In the genomic region with DNA sequence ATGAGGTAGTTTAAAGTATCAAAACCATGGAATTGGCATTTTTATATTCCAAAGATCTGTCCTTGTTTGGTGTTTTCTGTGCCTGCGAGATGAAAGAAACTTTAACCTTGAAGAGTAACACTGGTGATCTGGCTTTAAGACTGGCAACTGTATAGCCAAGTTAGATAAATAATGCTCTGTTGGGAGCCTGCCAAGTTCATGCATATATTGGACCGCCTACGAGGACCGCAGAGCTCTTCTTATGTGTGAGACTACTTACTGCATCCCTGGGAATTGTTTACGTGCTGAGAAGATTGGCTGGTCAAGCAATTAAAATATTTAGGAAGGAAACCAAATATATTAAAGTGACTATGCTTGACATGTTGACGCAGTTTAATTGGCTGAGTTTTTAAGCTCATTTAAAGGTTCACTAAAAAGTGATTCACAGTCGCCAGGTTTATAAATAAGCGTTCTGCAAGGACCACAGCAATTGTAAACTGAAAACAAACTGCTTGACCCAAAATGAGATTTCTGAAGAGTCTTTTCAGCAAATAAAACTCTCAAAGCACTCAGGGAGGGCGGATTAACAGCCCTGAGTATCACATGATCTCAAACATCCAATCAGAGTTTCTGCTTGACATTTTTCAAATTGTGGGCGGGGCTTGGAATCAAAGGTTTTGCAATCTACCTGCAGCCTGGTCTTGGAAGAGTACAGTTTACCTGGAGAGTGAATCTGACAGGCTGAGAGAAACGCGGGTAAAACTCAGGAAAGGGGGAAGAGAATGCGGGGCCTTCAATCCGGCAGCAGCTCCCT, we compare ENCODE assay signal across 20 mouse cellular contexts. TPM values are rescaled to one million over a fixed set of nuclear protein-coding genes. Genes with fewer than 3 reads are reported as not detected.
A peak's percentile ranks its signal among the peaks of the same experiment; 100 is the strongest.
DNase-seq lines count a peak whose midpoint lies in the region; ATAC-seq and TF ChIP-seq lines count a peak whose summit lies in the region.
"Had no signal": no experiment of that assay in that cellular context is flagged by ENCODE, and none has a peak within 500 bp of the region (broad histone marks: within the 10 kb centered on the region; RNA-seq: fewer than 3 reads in every experiment).

No protein-coding gene starts in this region.

- H3K4me3 ChIP-seq in kidney, adult 2 months (ENCODE audit: insufficient read depth, low read depth, low read length), result no peak overlapping the region
- H3K4me3 ChIP-seq in lung, postnatal 0 days (ENCODE audit: low read depth, low read length), result no peak overlapping the region
- H3K4me3 ChIP-seq: embryonic facial prominence, embryonic 12.5 days; heart, embryonic 13.5 days; hindbrain, embryonic 15.5 days; limb, embryonic 15.5 days; lung, embryonic 15.5 days; midbrain, embryonic 12.5 days; neural tube, embryonic 15.5 days had no signal

- no peak for TF ChIP-seq CTCF in kidney, adult 2 months (conservative IDR thresholded peaks at IDR 0.05; ENCODE audit: insufficient read depth, insufficient read length, low read depth, low read length)
- no peak for TF ChIP-seq CTCF in lung, postnatal 0 days (IDR thresholded peaks at IDR 0.05)

- no peaks in the 10 kb centered on the region for H3K9me3 ChIP-seq in lung, postnatal 0 days (ENCODE audit: low read length)
- H3K9me3 ChIP-seq: embryonic facial prominence, embryonic 12.5 days; hindbrain, embryonic 15.5 days; limb, embryonic 15.5 days; lung, embryonic 15.5 days; midbrain, embryonic 12.5 days; neural tube, embryonic 15.5 days had no signal

- no peak for TF ChIP-seq POLR2A in kidney, adult 2 months (IDR thresholded peaks at IDR 0.05; ENCODE audit: low read depth, low read length)

- 0 out of 2 replicates have a peak overlapping the region, but pooled peaks have one; percentile 14 for H3K4me2 ChIP-seq in lung, postnatal 0 days (replicated peaks; ENCODE audit: low read depth, low read length)
- H3K4me2 ChIP-seq: embryonic facial prominence, embryonic 12.5 days; heart, embryonic 13.5 days; hindbrain, embryonic 15.5 days; limb, embryonic 15.5 days; lung, embryonic 15.5 days; midbrain, embryonic 12.5 days; neural tube, embryonic 15.5 days had no signal

- no peaks in the 10 kb centered on the region for H3K4me1 ChIP-seq in kidney, adult 2 months (ENCODE audit: control insufficient read depth, insufficient read depth, low read length)
- no peaks in the 10 kb centered on the region for H3K4me1 ChIP-seq in lung, postnatal 0 days (ENCODE audit: insufficient read depth, low read depth, low read length)
- H3K4me1 ChIP-seq: embryonic facial prominence, embryonic 12.5 days; heart, embryonic 13.5 days; hindbrain, embryonic 15.5 days; limb, embryonic 15.5 days; neural tube, embryonic 15.5 days had no signal

- no peak overlapping the region for H3K9ac ChIP-seq in lung, postnatal 0 days (replicated peaks; ENCODE audit: low read depth)
- H3K9ac ChIP-seq: embryonic facial prominence, embryonic 12.5 days; heart, embryonic 13.5 days; hindbrain, embryonic 15.5 days; limb, embryonic 15.5 days; lung, embryonic 15.5 days; midbrain, embryonic 12.5 days; neural tube, embryonic 15.5 days had no signal

- TF ChIP-seq EP300 in lung, postnatal 0 days (IDR thresholded peaks at IDR 0.05), result peak; percentile 96

- H3K36me3 ChIP-seq in kidney, adult 2 months (ENCODE audit: control insufficient read depth, insufficient read depth, low read length), result no peaks in the 10 kb centered on the region
- H3K36me3 ChIP-seq in lung, postnatal 0 days (ENCODE audit: insufficient read depth, low read length), result no peaks in the 10 kb centered on the region
- H3K36me3 ChIP-seq: embryonic facial prominence, embryonic 12.5 days; heart, embryonic 13.5 days; hindbrain, embryonic 15.5 days; limb, embryonic 15.5 days; lung, embryonic 15.5 days; midbrain, embryonic 12.5 days; neural tube, embryonic 15.5 days had no signal

- ATAC-seq in lung, postnatal 0 days, result peak; percentile 88
- no peak for ATAC-seq in megakaryocyte, adult 5-6 weeks (ENCODE audit: poor library complexity, severe bottlenecking)
- ATAC-seq: forebrain, embryonic 16.5 days; intestine, embryonic 16.5 days had no signal

- 59% methylated on average over 14 of the region's 14 CpGs for WGBS in kidney, adult 2 months
- 35% methylated on average over 14 of the region's 14 CpGs for WGBS in lung, postnatal 0 days

- no peaks in the 10 kb centered on the region for H3K27me3 ChIP-seq in kidney, adult 2 months (replicated peaks; ENCODE audit: control insufficient read depth, insufficient read depth, low read length)
- H3K27me3 ChIP-seq in lung, postnatal 0 days (replicated peaks; ENCODE audit: insufficient read depth, low read length), result no peaks in the 10 kb centered on the region
- H3K27me3 ChIP-seq: embryonic facial prominence, embryonic 12.5 days; heart, embryonic 13.5 days; hindbrain, embryonic 15.5 days; limb, embryonic 15.5 days; lung, embryonic 15.5 days; neural tube, embryonic 15.5 days had no signal

- DNase-seq in kidney, adult 2 months, result peak; percentile 49
- no peak for DNase-seq in kidney, postnatal 4 days
- peak; percentile 19 to 31 for DNase-seq in urinary bladder, postnatal 36 days (ENCODE audit: low spot score in 2 of 2)
- no peak for DNase-seq in urinary bladder, postnatal 4 days (ENCODE audit: low spot score in 2 of 2)
- DNase-seq in lung, postnatal 0 days (ENCODE audit: low spot score), result peak; percentile 93
- DNase-seq in ovary, postnatal 14 days (ENCODE audit: low spot score), result no peak
- DNase-seq in natural killer cell, adult 2 months (ENCODE audit: low spot score in 2 of 2), result no peak
- DNase-seq: adrenal gland, postnatal 14 days; cerebellum, adult 8-10 months; heart, postnatal 36 days had no signal

- H3K27ac ChIP-seq in kidney, adult 2 months (ENCODE audit: insufficient read depth, low read depth, low read length), result no peak overlapping the region
- peak overlapping the region; percentile 74 for H3K27ac ChIP-seq in lung, postnatal 0 days (ENCODE audit: low read length)
- H3K27ac ChIP-seq: embryonic facial prominence, embryonic 12.5 days; heart, embryonic 13.5 days; hindbrain, embryonic 15.5 days; limb, embryonic 15.5 days; lung, embryonic 15.5 days; midbrain, embryonic 12.5 days; neural tube, embryonic 15.5 days had no signal

RNA-seq across cellular contexts. Expression of a gene that starts 8.4 kb away (rescaled TPM):
- 7.7 and 9.0 TPM in 2 replicates for polyA plus RNA-seq in kidney, adult 2 months (2012; rRNA removed)
- polyA plus RNA-seq in lung, postnatal 0 days (2015; fragmentation: Nextera tagmentation; extraction: Ambion mirVana), result 22.6 and 26.2 TPM in 2 replicates
- total RNA-seq in megakaryocyte, adult 5-6 weeks (2015), result 0.42 TPM in 1 of 2 replicates, not detected in the other
- 0.33 TPM in 1 of 2 replicates, not detected in the other for total RNA-seq in megakaryocyte, adult 5-6 weeks (2017)

Comparison
In these comparisons a context has a peak if more than half of its experiments do, and no peak if none do; other contexts are left out.
1. DNase-seq: peak in kidney, adult 2 months (single experiment), urinary bladder, postnatal 36 days (2 of 2) and lung, postnatal 0 days (single experiment); none in kidney, postnatal 4 days (0 of 2), urinary bladder, postnatal 4 days (0 of 2), ovary, postnatal 14 days (single experiment) and natural killer cell, adult 2 months (0 of 2).